In genomic region chr3:143729473-143730076, GRCm38 (mm10) we compare ENCODE assay signal across 17 mouse cellular contexts.
"Had no signal": no experiment of that assay in that cellular context is flagged by ENCODE, and none has a peak within 500 bp of the region (broad histone marks: within the 10 kb centered on the region; RNA-seq: fewer than 3 reads in every experiment).

No protein-coding gene starts in this region.

- H3K27ac ChIP-seq: layer of hippocampus, adult 2 months; limb, embryonic 12.5 days; liver, embryonic 13.5 days; lung, embryonic 15.5 days; midbrain, embryonic 10.5 days; neural tube, embryonic 12.5 days had no signal

- H3K4me1 ChIP-seq: liver, embryonic 13.5 days; lung, embryonic 15.5 days; midbrain, embryonic 10.5 days; neural tube, embryonic 12.5 days had no signal

- H3K9ac ChIP-seq: limb, embryonic 12.5 days; liver, embryonic 13.5 days; liver, postnatal 0 days; lung, embryonic 15.5 days; neural tube, embryonic 12.5 days had no signal

- H3K4me2 ChIP-seq: limb, embryonic 12.5 days; liver, embryonic 13.5 days; lung, embryonic 15.5 days; neural tube, embryonic 12.5 days had no signal

- H3K4me3 ChIP-seq: layer of hippocampus, adult 2 months; limb, embryonic 12.5 days; liver, embryonic 13.5 days; lung, embryonic 15.5 days; midbrain, embryonic 10.5 days; myocyte; neural tube, embryonic 12.5 days had no signal

- H3K36me3 ChIP-seq: limb, embryonic 12.5 days; liver, embryonic 13.5 days; lung, embryonic 15.5 days; midbrain, embryonic 10.5 days; neural tube, embryonic 12.5 days had no signal

- DNase-seq: kidney, adult 18-20 months; kidney, postnatal 10 days; kidney, postnatal 4 days; liver; liver, embryonic 13.5 days; liver, postnatal 0 days; midbrain, embryonic 14.5 days; retina, postnatal 1 day; right cerebral cortex, postnatal 4 days; spleen, adult 18-20 months; thymus, postnatal 36 days had no signal

- H3K27me3 ChIP-seq: limb, embryonic 12.5 days; liver, embryonic 13.5 days; lung, embryonic 15.5 days; neural tube, embryonic 12.5 days had no signal

- H3K9me3 ChIP-seq: limb, embryonic 12.5 days; liver, embryonic 13.5 days; lung, embryonic 15.5 days; midbrain, embryonic 10.5 days; neural tube, embryonic 12.5 days had no signal

- ATAC-seq: liver, postnatal 0 days had no signal
